Mouse (Mus musculus) cerebellum, adult 9-11 months (tissue): ENCODE measurements around the gene Defb3.
"Not testable (repeated sequence)": the region's sequence is repeated elsewhere in the genome, so short reads cannot be mapped to it uniquely, and the experiment has no call there.

Source experiments
- DNase-seq: peaks from one replicate; pipeline ENCODE4 v3.0.0; 2022

Gene Defb3

DNA sequence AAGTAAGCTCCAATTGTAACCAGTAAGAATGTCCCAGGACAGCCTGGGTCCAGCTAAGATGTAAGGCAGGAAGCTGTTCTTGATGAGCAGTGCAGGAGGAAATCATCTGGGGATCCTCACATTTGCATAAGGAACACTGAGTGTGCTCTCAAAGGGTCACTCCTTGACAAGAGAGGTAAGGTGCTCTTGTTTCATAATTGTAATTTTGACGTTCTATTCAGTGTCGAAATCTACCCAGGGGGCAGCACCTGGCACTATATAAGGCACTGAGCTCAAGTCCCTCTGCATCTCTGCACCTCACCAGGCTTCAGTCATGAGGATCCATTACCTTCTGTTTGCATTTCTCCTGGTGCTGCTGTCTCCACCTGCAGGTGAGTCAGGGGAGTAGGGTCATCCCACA lies at the start of gene Defb3:
Gene Defb3 (plus strand): TSS at position 301 of the 400 bp plus-strand sequence.
- DNase-seq = not testable (repeated sequence)

DNA sequence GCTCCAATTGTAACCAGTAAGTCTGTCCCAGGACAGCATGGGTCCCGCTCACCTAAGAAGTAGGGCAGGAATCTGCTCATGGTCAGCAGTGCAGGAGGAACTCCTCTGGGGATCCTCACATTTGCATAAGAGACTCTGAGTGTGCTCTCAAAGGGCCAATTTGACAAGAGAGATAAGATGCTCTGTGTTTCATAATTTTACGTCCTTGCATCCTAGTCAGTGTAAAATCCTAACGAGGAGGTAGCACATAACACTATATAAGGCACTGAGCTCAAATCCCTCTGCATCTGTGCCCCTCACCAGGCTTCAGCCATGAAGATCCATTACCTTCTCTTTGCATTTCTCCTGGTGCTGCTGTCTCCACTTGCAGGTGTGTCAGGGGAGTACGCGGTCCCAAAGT lies 45.9 kb upstream of the Defb3 start, which contains the start of gene Defb5:
Gene Defb5 (plus strand): TSS at position 301 of the 400 bp plus-strand sequence.
- no peak for DNase-seq

DNA sequence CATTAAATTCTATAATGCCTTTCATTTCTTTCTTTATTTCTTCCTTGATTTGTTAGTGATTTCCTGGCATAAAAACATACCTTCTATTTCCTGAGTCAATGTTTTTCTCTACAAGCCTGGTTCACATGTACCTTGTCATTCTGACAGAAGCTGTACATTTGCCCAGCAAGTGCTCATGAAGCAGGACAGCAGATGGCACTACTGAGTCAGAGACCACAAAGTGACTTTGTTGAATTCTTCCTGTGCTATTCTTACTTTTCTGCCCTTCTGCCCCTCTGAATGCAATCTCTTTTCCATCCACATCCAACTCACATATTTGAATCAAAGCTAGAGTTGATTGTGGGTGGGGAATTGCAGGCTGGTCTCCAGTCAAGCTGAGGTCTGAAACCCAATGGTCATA lies 35.0 kb upstream of the Defb3 start:
- DNase-seq = no peak

DNA sequence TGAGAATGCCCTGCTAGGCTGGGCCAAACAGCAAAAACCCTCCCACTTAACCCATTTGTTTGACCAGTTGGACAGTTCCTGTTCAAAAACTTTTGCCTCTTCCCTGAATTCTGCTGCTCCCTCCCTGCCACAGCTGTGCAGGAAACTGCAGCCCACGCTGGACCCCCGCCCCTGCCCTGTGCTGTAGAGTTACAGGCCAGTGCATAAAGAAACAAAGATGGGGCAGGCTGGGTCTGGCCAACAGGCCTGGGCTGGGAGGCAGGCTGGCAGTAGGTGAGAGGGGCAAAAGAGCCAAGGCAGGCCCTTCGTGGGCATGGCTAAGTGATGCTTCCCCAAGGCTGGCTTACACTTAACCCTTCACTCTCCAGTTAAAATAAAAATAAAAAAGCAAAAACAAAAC lies 33.5 kb upstream of the Defb3 start:
- no peak for DNase-seq

DNA sequence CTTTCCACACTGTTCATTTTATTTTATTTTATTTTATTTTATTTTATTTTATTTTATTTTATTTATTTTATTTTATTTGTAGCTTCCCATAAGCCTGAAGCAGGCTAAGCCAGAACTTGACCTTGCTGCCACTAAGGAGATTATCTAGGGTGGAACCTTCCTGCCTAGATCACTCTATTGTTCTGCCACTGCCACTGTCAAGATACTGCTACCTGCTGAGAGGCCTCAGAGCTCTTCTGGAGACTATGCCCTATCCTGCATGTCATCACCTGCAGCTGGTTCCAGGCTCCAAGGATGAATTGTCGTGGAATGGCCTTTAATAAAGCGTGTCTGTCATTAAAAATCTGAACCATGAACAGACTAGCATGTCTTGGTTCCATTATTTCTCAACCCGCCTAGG lies 5.2 kb downstream of the Defb3 start:
- not testable (repeated sequence) for DNase-seq

DNA sequence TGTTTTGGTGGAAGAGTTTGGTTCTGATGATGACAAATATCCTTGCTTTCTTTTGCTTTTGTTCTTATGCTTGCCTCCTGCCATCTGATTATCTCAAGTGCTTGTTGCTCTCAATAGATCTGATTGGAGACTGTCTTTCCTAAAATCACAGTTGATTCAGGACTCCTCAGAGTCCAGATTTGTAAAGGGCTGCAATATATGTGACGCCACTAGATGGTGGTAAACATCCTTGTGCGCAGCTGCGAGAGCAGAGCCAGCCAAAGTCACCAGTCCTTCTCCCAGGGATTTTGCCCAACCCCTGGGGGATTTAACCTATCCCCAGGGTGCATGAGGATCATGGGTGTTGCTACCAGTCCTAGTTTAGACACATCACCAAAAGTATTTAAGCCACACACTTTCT lies 38.7 kb downstream of the Defb3 start:
- DNase-seq = no peak
